Mouse (Mus musculus) B cell, adult 62 days (primary cell): Measurements from ENCODE around the gene Pitx1. TPM values are rescaled to one million over a fixed set of nuclear protein-coding genes. Genes with fewer than 3 reads are reported as not detected.

Source experiments
- total RNA-seq: library from RNA; stranded (reverse); gene quantifications from 4 replicates; pipeline ENCODE4 v1.2.4, GENCODE M21; 2023

Gene Pitx1
- total RNA-seq, result not detected in 4 replicates

DNA sequence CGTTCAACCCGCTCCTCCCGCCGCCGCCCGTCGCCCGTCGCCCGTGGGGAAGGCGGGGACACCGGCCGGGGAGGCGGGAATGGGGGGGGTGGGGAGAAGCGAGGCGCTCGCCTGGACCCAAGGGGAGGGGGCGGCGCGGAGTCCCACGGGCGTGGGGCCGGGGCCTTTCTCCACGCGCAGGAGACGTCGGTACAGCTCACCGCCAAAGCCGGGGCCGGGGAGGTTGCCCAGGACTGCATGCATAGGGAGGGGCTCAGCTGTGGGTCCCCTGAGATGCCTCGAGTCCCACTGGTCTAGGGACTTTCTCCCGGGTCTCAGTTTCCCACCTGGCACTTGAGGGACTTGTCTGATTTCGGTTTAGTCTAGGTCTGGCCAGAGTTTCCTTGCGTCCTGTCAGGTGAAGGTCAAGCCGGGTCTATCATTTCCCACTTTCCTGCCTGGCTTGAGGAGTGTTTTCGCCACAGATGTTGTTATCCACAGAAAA lies at the start of gene Pitx1:
Gene Pitx1, minus strand, starts transcription at position 51 of the 484 bp plus-strand sequence.

DNA sequence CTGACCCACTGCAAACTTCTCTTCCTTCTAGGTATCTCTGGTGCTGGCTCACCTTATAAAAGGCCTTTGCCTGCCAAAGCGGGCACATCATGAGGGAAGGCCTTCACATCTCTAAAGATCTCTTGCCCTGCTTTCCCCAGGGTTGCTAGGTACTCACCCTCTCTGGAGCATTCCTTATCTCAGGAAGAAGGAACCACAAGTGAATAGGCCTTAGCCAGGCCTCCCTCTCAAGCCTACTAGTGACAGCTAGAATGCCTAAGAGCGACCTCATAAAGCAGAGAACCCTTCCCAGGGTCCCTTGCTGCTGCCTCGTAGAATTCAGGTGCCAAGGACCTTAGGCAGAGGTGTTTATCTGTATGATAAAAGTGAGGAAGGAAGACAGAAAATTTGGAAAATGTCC lies 51.7 kb downstream of the Pitx1 start, which contains the start of gene Catsper3:
Gene Catsper3, plus strand, starts transcription at position 301 of the 400 bp plus-strand sequence.

Other genes with a start within 250 kb of the Pitx1 start
- 19.4 to 21.3 TPM (median 21.0 TPM) in 4 replicates for gene B4galt7, start 236.3 kb downstream of the Pitx1 start, total RNA-seq
- gene Caml, start 213.2 kb downstream of the Pitx1 start, total RNA-seq, result 18.0 to 23.1 TPM (median 19.1 TPM) in 4 replicates
- gene Ddx46, start 201.2 kb downstream of the Pitx1 start, total RNA-seq, result 96.1 to 100.0 TPM (median 99.8 TPM) in 4 replicates
- gene B230219D22Rik, start 143.1 kb downstream of the Pitx1 start, total RNA-seq, result 22.3 to 24.8 TPM (median 23.3 TPM) in 4 replicates
- gene Txndc15, start 121.5 kb downstream of the Pitx1 start, total RNA-seq, result 13.2 to 15.0 TPM (median 13.9 TPM) in 4 replicates
- gene Pcbd2, start 108.8 kb downstream of the Pitx1 start, total RNA-seq, result 26.1 to 31.5 TPM (median 29.2 TPM) in 4 replicates
- not detected in 4 replicates for gene Catsper3, start 51.6 kb downstream of the Pitx1 start, total RNA-seq